Mouse (Mus musculus) adrenal gland, postnatal 14 days (tissue): ENCODE data around the gene Zfp82. TPM values are rescaled to one million over a fixed set of nuclear protein-coding genes. Genes with fewer than 3 reads are reported as not detected.
"Not testable (repeated sequence)": the region's sequence is repeated elsewhere in the genome, so short reads cannot be mapped to it uniquely, and the experiment has no call there.

Source experiments
- DNase-seq: peaks from one replicate; pipeline ENCODE4 v3.0.0; 2021; ENCODE audit warnings: mixed read lengths
- long read RNA-seq, 2 experiments: library from polyadenylated mRNA; stranded (forward); transcript quantifications; one replicate each; pipeline ENCODE4 v2.0.0; 2021
- total RNA-seq: library from RNA; stranded (reverse); gene quantifications from 2 replicates; pipeline ENCODE4 v1.2.3, GENCODE M21; 2021

The Zfp82 gene
- 2.7 TPM in 1 of 2 replicates, not detected in the other for total RNA-seq
- long read RNA-seq, experiment 1, partial matches to known transcripts = 0 of 2 reads
- long read RNA-seq, experiment 1, other reads (novel, unspliced or antisense) = 2 of 2 reads
- long read RNA-seq, experiment 2, partial matches to known transcripts = 0 of 1 reads
- long read RNA-seq, experiment 2, other reads (novel, unspliced or antisense) = 1 of 1 reads

DNA sequence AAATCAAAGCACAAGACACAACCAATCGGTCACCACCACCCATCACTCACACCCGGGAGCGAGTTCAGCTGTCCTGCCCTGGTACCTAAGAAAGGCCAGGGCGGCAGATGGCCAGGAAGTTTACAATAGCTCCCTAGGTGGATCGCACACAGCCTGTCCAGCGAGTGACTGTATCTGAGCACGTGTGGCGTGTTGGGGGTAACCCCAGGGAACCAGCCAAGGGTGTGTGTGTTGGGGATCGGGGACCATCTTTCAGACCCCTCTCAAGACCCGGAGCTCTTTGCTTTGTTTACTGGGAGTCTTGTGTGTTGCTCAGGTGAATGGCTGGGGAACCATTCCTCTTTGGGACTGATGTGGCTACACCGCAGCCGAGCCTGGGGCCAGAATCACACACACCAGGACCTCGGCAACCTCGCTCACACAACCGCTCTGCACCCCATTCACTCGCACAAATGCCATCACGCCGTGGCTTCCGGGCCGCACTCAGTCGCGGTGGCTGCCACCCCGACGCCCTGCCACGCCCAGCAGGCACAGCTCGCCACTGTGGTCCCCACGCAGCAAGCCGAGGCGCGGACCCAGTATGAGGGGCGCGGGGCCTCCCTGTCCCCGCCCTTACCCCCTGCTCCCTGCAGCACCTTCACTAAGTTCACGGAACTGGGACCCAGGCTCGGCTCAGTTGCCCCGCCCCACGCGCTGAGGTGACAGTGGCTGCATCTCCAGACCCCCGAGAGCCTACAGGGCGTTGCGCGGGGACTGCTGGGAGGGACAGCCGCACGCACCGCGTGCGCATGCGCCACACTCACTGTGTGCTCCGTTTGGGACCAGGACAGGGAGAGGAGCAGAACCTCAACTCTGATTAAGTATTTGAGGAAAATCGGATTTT lies at the start of gene Zfp82:
Gene Zfp82, minus strand, starts transcription at position 755 of the 883 bp plus-strand sequence.
- DNase-seq = peak; percentile 90

DNA sequence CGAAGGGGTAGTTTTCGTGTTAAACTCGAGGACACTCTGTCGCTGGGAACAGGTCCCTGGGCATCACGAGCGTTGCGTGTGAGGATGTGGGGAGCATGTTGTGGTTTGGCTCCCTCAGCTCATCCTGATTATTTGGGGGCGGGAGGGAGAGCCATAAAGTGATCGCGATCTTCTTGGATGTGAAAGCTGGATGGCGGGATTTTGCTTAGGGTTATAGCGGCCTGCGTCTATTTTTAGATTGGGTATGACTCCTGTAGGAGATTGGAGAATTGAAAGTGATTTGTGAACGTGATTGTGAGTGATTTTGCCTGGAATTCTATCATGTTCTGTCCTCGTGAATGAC lies 49.5 kb upstream of the Zfp82 start:
- no peak for DNase-seq

DNA sequence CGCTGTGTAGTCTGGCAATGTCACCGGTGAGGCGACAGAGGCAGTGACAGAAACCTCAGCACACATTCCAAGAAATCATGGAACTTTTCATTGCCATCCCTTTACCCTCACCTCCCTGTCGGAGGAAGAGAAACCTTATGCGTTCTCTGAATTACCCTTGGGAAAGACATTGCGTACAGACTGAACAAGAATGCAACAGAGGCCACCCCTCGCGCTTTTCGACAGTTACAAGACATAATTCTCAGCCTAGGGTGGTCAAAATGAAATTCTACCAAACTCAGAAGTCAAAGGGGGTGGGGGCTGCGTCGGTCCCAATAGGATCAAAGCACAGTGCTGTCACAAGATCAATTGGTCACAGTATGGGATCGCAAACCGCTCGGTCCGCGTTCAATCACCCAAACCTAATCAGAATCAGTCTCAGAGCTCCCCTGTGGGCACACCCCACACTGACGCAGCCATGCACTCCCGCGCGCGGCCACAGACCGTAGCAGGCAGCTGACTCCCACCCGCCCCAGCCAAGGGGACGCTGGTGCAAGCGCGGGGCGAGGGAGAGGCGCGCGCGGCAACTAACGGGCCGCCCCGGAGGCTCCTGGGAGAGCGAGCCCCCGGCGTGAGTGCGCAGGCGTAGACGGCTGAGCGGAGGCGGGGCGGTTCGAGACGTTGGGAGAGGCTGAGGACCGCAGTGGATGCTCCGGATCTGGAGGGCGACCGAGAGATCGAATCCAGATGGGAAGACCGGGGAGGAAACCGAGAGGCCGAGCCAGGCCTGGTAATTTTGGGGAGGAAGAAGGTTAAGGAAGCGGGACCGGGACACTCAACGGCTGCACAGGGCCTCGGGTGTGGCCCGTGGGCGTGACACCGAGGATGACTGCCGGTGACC lies 48.8 kb upstream of the Zfp82 start, which contains the start of gene Zfp382:
Gene Zfp382, plus strand, starts transcription at position 635 of the 880 bp plus-strand sequence.
- peak; percentile 96 for DNase-seq

DNA sequence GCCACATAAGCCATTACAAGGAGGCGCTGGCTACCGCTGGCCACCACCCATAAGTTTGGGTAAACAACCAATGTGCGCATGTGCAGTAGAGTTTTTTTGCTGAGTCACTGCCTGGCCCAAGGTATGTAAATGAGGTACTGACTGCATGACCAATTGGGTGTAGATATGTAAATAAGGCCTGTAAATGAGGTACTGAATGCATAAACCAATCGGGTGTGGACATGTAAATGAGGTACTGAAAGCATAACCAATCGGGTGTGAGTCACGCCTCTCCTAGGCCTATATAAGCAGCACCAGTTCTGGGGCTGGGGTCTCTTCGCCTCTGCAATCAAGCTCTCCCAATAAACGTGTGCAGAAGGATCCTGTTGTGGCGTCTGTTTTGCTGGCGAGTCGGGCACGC lies 45.2 kb upstream of the Zfp82 start:
- DNase-seq = not testable (repeated sequence)

DNA sequence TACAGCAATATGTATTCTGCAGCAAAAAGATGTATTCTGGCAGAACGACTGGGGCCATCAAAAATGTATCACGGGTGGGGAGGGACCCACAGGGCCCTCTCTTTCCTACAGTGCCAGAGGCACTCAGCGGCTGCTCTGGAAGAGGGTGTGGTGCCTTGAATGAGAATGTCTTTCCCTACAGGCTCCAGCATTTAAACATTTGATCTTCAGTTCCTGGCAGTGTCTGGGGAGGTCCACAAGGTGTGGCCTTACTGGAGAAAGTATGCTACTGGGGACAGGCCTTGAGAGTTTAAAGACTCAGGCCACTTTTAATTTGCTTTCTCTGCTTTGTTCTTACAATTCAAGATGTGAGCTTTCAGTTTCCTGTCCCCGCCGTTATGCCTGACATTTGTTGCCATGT lies 43.4 kb upstream of the Zfp82 start:
- no peak for DNase-seq

DNA sequence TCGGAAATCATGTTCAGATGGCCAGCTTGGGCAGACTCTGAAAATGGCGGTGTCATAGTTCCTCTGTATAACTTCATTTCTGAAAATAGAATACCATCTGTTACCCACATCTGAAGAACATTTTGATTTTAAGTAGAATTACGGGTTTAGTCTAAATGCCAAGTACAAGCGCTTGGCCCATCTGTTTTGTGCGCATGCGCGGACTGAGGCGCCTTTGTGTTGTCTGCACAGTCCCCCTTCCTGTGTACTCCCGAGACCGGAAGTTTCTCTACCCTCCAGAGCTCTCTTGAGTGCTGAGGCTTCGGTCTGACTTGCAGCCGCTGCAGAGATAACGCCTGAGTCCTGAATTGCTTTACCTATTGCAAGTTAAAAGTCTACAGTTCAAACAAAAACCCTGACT lies 26.6 kb upstream of the Zfp82 start:
- peak; percentile 14 for DNase-seq

DNA sequence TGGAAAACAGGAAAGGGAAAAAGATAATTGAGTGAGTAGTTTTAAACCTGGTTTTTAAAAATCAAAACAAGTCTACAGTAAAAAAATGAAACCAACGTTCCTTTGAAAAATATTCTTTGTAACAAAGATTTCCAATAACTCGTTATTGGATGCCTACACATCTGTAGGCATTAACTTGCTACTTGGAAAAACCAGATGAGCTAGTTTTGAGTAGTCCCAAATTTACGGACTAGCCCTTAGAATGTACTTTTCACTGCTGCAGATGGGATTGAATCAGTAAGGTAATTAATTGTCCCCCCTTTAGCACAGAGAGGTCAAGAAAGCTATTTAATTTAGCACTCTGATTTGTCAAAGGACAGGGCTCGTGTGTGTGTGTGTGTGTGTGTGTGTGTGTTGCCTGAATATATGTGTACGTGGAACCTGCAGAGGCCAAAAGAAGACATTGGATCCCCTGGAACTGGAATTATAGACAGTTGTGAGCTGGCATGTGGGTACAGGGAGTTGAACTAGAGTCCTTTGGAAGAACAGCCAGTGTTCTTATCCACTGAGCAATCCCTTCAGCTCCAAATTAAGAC lies 22.9 kb upstream of the Zfp82 start:
- peak; percentile 9 for DNase-seq

DNA sequence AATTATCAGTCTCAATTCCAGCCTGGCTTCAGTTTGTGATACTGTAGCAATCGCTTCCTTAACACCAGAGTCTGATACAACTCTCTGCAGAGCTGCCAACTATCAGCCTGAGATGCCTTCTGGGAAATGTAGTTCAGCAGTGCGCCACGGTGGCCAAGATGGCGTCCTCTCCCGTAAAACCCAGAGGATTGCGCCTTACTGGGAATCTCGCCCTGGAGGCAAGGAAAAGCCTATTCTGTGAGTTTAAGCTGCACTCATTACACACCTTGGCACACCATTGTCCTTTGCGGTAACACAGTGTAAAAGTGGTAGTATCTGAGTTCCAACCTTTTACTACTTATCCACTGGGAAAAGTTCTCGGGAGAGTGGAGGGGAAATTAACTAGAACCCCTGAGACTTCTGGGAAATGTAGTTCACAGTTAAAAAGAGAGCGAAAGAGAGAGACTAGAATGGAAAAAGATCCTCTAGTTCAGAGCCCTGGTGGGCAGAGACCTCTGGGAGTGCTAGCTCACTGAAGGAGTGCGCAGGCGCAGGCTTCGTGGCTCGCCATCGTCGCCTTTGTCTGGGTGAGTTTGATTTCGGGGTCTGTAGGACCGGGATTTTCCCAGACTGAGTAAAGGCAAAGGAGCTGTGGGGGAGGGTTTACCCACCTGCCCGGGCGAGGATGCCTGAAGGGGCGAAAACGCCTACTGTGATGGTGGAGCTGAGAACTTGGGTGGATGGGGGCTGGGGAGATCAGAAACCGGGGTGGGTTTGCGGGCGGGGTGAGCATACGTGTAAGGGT lies 22.1 kb upstream of the Zfp82 start, which contains the start of gene Zfp260:
Gene Zfp260, plus strand, starts transcription at position 132 of the 784 bp plus-strand sequence.
- DNase-seq = peak; percentile 91

DNA sequence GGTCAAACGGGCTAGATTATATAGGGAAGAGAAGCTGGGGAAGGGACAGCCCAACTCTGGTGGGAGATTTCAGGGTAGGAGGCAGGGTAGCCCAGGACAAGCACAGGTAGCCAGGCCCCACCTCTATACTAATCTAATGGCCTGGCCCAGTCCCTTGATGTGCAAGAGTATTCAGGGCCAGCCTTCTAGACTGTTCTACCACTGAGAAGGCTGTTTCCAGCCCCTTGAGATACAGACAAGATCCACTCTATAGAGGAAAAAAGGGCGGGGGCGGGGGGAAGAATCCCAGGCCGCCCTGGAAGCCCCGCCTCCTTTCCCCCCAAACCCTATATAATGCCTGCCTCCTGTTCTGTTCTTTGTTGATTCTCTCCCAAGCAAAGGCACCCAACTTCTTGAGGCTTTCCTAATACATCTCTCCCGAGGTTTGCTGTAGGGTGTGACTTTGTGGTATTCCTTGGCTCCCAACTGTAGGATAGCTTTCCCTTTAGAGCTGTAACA lies 21.3 kb upstream of the Zfp82 start:
- DNase-seq = no peak

DNA sequence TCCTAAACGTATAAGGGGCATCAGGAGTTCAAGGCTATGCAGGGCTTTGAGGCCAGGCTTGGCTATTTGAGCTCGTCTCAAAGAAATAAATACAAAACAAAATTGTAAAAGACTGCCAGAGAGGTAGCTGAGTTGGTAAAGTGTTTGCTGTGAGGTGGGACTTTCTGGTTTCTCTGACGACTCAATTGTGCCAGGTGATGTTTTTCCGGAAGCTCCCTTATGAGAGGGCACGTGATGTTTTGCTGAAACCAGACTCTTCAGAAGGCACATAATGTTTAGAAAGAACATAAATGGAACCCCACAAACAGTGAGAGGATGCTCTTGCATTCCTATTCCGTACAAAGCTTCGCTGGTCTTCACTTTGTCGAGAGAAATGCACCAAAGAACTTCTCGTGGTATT lies 20.0 kb upstream of the Zfp82 start:
- DNase-seq = no peak

DNA sequence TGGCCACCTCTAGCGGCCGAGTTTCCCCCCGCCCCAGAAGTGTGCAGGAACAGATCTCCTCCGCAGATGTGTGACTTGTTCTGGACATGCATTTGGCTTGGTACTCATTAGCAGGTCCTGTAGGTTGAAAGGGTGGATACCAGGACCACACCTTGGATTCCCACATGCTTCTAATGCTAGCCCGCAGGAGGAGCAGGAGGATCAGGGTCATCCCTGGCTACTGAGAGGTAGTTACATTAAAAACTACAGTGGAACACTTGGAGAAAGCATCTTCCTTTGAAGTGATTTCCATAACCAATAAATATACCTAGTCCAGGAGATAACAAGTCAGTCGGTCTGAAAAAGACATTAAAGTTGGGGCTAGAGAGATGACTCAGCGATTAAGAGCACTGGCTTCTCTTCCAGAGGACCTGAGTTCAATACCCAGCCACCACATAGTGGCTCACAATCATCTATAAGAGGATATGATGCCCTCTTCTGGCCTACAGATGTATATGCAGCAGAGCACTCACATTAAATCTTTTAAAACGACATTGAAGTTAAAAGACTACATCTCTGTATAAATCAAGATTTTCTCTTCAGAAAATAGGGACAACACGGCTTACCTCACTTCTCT lies 18.4 kb upstream of the Zfp82 start:
- peak; percentile 20 for DNase-seq

DNA sequence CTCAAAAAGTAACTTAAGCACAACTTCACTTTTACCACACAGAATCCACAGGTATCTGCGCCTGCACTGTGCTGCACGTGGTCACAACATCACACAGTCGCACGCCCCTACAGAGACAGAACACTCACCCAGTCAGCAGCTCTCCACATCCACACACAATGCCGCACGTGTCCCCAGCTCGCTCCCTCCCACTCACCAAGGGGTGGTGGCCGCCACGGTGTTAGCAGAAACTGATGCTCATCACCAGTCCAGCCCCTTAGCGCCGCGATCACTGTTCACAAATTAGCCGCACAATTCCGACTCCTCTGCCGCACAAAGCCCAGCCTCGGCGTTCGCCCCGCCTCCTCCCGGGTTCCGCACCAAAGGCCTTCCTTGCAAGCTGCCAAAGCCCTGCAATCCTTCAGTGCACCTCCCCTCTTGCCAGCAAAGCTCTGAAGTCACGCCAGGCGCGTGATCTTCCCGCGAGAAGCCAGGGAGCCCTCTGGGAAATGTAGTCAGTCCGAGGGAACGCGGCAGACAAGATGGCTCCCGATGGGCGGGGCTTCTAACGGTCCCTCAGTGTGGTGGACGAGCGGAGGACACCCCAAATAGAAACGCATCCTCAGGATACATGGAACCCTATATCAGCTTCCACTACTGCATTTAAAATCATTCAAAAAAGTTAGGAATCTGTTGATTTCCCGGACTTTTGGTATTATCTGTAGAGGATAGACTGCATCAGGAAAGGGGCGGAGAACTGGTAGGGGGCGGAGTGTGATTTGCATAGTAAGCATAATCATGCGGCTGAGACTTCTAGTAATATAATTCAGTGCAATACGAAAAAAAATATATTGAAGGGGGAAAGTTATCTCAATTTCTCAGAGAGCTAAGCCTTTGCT lies 17.6 kb upstream of the Zfp82 start, which contains the start of the genes Gm26920 and Zfp566:
Gene Gm26920, minus strand, starts transcription at position 319 of the 878 bp plus-strand sequence.
Gene Zfp566, minus strand, starts transcription at position 436 of the 878 bp plus-strand sequence.
- DNase-seq = peak; percentile 96

DNA sequence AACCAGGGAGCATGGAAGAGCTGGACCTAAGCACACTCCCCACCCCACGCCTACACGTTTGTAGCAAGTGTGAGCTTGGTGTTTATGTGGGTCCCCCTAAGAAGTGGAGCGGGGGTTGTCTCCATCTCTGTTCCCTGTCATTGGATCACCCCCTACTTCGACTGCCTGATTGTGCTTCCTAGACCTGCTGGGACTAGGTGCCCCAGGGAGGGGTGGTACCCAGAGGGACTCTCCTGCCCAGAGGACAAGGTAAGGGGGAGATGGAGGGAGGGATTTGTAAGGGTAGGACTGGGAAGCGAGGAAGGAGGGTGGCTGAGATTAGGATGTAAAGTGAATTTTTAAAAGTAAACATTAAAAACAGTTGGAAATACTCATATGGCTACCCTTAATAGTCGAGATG lies 16.7 kb upstream of the Zfp82 start:
- no peak for DNase-seq

DNA sequence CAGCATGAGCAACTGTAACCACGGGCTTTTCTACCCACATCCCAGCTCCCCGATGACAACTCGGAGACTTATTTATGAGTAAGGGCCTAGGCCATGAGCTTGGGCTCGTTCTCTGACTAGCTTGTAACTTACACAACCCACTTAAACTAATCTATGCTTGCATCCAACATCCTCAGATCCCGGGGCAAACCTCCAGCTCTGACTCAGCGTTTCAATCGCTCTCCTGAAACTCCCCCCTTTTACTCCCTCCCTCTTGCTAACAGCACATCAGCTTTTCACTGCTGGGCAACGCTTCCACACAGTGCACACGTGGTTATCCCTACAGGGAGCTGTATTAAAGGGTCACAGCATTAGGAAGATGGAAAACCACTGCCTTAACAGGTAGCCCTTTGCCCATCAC lies 13.8 kb upstream of the Zfp82 start:
- no peak for DNase-seq

DNA sequence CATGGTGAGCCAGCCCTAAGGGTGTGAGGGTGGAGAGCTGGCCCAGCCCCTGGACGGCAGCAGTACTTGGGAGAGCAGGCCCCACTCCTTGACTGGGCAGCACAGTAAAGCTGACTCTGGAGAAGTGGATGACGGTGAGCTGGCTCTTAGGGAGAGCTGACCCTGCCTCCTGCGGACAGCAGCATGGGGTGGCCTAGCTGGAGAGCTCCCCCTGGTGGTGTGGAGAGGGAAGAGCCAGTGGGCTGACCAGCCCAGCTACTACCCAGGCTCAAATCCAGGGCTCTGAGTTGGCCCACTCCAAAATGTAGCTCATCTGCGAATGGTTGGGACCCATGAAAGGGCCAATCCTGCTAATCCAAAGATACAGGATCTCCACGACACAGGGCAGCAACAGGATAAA lies 8.1 kb downstream of the Zfp82 start:
- DNase-seq = peak; percentile 15

DNA sequence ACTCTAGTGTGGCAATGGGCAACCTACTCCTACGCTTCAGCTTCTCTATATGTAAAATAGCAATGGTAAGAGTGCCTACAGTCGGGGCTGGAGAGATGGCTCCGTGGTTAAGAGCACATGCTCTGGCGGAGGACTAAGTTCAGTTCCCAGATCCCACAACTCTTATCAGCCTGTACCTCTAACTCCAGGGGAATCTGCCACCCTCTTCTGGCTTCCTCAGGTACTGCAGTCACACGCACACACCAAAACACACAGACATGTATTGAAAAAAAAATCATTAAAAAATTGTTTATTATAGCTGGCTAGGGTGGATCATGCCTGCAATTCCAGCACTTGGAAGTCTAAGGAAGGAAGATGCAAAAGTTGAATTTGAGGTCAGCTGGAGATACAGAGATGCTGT lies 10.2 kb downstream of the Zfp82 start:
- DNase-seq = peak; percentile 42

DNA sequence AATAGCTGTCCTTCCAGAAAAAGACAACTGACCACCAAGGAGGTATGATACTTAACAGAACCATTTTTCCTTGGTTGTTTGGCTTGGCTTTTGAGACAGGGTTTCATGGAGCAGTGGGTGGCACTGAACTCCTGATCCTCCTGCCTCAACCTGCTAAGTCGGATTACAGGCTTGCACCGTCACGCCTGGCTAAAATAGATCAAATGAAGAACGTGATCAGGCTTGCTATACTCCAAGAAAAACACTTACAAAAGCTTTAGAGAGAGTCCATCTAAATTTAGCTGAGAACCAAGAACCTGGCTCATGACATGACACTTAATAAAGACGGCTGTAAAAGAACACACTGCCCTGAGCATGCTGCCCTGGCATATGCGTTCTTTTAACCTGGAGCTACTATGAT lies 12.4 kb downstream of the Zfp82 start:
- DNase-seq = no peak

DNA sequence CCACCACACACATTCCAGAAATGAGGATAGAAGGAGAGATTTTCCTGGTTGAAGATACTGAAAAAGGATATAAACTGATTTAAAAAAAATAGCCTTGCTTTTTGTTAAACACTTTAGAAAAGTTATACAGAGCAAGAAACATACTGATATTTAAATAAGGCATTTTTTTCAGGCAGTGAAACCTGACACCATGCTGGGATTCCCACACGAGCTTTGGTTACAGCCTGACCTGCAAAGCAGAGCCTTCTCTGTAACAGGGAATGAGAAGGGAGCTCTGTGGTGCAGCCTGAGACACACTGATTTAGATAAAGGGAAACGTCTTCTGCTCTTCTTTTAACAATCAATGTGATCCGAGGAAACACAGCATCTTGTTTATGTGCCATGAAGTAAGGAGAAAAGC lies 19.1 kb downstream of the Zfp82 start:
- no peak for DNase-seq

DNA sequence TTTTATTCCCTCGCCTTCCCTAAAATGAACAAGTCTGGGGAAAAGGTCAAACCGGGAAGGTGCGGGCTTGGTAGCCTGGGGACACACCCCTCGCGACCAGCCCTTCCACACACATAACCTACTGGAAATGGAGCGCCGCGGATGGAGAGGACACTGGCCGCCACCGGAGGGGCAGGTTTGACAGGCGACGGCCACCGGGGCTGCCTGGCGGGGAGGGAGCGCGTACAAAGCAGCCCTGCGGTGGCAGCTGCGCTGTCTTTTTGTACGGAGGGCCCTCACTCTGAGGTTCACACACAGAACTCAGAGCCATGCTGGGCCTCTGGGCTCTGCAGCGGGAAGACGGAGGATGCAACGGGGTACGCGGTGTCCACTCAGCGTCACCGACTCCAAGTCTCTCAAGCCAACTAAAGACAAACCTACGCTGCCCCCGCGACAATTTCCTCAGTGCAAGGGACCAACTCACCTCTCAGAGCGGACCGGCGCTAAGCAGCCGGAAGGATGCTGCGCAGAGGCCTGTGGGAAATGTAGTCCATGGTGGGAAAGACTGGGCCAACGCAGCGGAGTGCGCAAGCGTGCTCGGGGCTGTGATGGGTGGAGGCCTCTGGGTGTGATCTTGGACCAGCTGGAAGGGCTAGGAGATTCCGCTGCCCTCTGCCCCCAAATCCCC lies 21.7 kb downstream of the Zfp82 start, which contains the start of gene Zfp14:
Gene Zfp14, minus strand, starts transcription at position 499 of the 667 bp plus-strand sequence.
- DNase-seq = peak; percentile 93
